Mouse (Mus musculus) lung, adult 2 months (tissue): Measurements from ENCODE around the gene Dock3.

ENCODE experiments used
- CTCF ChIP-seq: fragments of 200-500 bp; IDR thresholded peaks from 2 replicates; pipeline ENCODE4 v1.5.1; 2011; ENCODE audit warnings: mild to moderate bottlenecking, low read length, control low read depth; ENCODE audit not compliant: insufficient read depth
- POLR2A ChIP-seq: fragments of 200-500 bp; IDR thresholded peaks from 2 replicates; pipeline ENCODE4 v1.6.1; 2011; ENCODE audit warnings: low read depth, mild to moderate bottlenecking, control low read depth, low read length, borderline replicate concordance; ENCODE audit errors: extremely low read depth

DNA sequence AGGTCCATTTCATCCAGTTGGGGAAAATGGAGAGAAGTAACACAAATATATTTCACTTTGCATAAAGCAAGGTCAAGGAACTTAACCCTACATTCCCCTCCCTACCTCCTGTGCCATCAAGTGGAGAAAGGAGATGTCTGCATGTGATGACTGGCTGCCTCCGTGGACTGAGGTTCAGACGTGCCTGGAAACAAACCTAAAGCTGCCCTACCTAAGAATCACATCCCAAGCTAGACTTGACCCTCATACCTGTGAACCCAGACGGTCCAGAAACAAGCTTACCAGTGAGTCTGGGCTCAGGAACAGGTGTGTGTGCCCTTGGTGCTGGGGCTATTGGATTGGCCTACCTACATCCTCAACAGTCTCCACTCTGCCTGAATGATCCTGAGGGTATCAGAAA, 338.4 kb downstream of the Dock3 start:
- TF ChIP-seq CTCF = no peak
- TF ChIP-seq POLR2A = no peak
